Mouse (Mus musculus) hindbrain, embryonic 14.5 days (tissue): ENCODE results near the gene Gm10643. TPM values are rescaled to one million over a fixed set of nuclear protein-coding genes. Genes with fewer than 3 reads are reported as not detected.

Source experiments
- ATAC-seq: fragments of 200-750 bp; cut with Nextera tagmentation; 2 replicates; pipeline ENCODE4 v1.8.0; 2017; ENCODE audit warnings: moderate number of reproducible peaks, mild to moderate bottlenecking, moderate TSS enrichment, moderate library complexity; ENCODE audit not compliant: low FRiP score
- DNase-seq: peaks from one replicate; pipeline ENCODE4 v3.0.0-alpha.2; 2015; ENCODE audit warnings: low spot score
- H3K27ac ChIP-seq: fragments of 300-500 bp; sonication (generic); 2 replicates; pipeline ENCODE4 v1.5.1; 2014; ENCODE audit warnings: mild to moderate bottlenecking, moderate library complexity
- H3K27me3 ChIP-seq: fragments of 300-500 bp; sonication (generic); 2 replicates; pipeline ENCODE4 v1.6.1; 2014; ENCODE audit warnings: mild to moderate bottlenecking, low read length, mixed read lengths; ENCODE audit not compliant: control insufficient read depth, insufficient read depth
- H3K36me3 ChIP-seq: fragments of 300-500 bp; sonication (generic); replicated peaks from 2 replicates; pipeline ENCODE4 v1.6.1; 2014; ENCODE audit not compliant: control insufficient read depth, insufficient read depth
- H3K4me1 ChIP-seq: fragments of 300-500 bp; sonication (generic); replicated peaks from 2 replicates; pipeline ENCODE4 v1.6.1; 2014; ENCODE audit warnings: antibody characterized with exemption, low read length, mixed read lengths; ENCODE audit not compliant: control insufficient read depth, insufficient read depth
- H3K4me2 ChIP-seq: fragments of 300-500 bp; sonication (generic); replicated peaks from 2 replicates; pipeline ENCODE4 v1.6.1; 2014; ENCODE audit warnings: mild to moderate bottlenecking, moderate library complexity
- H3K4me3 ChIP-seq: fragments of 300-500 bp; sonication (generic); replicated peaks from 2 replicates; pipeline ENCODE4 v1.5.1; 2014; ENCODE audit warnings: mild to moderate bottlenecking, low read length
- H3K9ac ChIP-seq: fragments of 300-500 bp; sonication (generic); 2 replicates; pipeline ENCODE4 v1.6.1; 2014
- H3K9me3 ChIP-seq: fragments of 300-500 bp; sonication (generic); 2 replicates; pipeline ENCODE4 v1.6.1; 2016; ENCODE audit warnings: low read length; ENCODE audit not compliant: control insufficient read depth
- WGBS: fragments of 180-500 bp; shearing (Covaris S2); extraction: QIAGEN DNeasy Blood & Tissue Kit; methylation state at CpG from one replicate; pipeline ENCODE4 v1.1.7; 2014; 5-methylcytosine and 5-hydroxymethylcytosine counted together
- polyA plus RNA-seq: library from polyadenylated mRNA; unstranded; fragments of >200 nt; fragmentation: Nextera tagmentation; extraction: Ambion mirVana; gene quantifications from 2 replicates; pipeline ENCODE4 v1.2.1, GENCODE M21; 2014

Gm10643 gene
- polyA plus RNA-seq, 1 experiment from 2014 or later = 2.7 TPM

DNA sequence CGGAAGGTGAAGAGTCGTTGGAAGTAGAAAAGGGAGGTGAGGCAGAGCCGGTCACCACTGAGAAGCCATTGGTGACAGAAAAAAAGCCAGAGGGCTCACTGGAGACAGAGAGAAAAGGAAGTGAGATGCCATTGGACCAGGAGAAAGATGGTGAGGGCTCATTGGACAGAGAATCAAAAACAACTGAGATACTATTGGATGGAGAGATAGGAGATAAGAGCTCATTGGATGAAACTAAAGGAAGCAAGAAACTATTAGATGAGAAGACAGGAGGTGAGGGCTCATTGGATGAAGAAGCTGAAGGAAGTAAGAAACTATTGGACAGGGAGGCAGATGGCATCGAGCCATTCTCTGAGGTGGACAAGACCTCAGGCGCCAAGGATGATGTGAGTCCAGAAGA lies 35.7 kb downstream of the Gm10643 start:
- ATAC-seq (no peak), DNase-seq (no peak)
- no peak overlapping the region for H3K4me3 ChIP-seq
- peaks cover 25% of the 10 kb centered on the region for H3K27me3 ChIP-seq
- H3K4me2 ChIP-seq = no peak overlapping the region
- no peak overlapping the region for H3K27ac ChIP-seq
- H3K9me3 ChIP-seq = no peaks in the 10 kb centered on the region
- no peaks in the 10 kb centered on the region for H3K4me1 ChIP-seq
- 90% methylated on average over 5 of the region's 5 CpGs for WGBS
- H3K9ac ChIP-seq = no peak overlapping the region
- no peaks in the 10 kb centered on the region for H3K36me3 ChIP-seq

GRCm38 (mm10) chr8:84027449-84027848 lies 37.5 kb downstream of the Gm10643 start:
- no peak overlapping the region for H3K4me3 ChIP-seq
- DNase-seq (no peak), ATAC-seq (no peak)
- H3K4me1 ChIP-seq = no peaks in the 10 kb centered on the region
- H3K9me3 ChIP-seq = no peaks in the 10 kb centered on the region
- 13% methylated on average over 10 of the region's 10 CpGs for WGBS
- 0 out of 2 replicates have a peak overlapping the region, but pooled peaks have one; percentile 59 for H3K4me2 ChIP-seq
- no peak overlapping the region for H3K27ac ChIP-seq
- no peak overlapping the region for H3K9ac ChIP-seq
- H3K27me3 ChIP-seq = peaks cover 29% of the 10 kb centered on the region
- no peaks in the 10 kb centered on the region for H3K36me3 ChIP-seq

DNA sequence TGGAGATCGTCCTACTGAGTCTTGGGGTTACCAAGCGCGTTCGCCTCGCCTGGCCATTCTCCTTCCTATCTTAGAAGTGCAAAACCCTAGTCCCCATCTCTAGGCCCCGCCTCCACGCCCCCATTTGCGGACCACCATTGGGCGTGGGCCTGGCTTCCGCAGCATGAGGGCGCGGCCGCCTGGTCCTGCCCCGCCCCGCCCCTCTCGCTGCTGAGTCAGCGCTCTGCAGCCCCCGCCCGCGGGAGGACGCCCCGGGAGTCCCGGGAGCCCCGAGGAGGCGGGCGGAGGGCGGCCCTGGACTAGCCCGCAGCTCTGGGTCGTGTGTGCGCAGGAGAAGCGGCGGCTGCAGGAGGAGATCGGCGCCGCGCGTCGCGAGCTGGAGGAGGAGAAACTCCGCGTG lies 39.1 kb downstream of the Gm10643 start:
- Histone ChIP-seq H3K4me2 (peak overlapping the region; percentile 59), H3K4me3 (peak overlapping the region; percentile 32), H3K9ac (peak overlapping the region; percentile 49), H3K4me1 (no peaks in the 10 kb centered on the region), H3K27ac (no peak overlapping the region), H3K27me3 (peaks cover 37% of the 10 kb centered on the region), H3K36me3 (no peaks in the 10 kb centered on the region), H3K9me3 (no peaks in the 10 kb centered on the region)
- WGBS = 1% methylated on average over 41 of the region's 41 CpGs
- DNase-seq = peak; percentile 38
- ATAC-seq = peak; percentile 76

DNA sequence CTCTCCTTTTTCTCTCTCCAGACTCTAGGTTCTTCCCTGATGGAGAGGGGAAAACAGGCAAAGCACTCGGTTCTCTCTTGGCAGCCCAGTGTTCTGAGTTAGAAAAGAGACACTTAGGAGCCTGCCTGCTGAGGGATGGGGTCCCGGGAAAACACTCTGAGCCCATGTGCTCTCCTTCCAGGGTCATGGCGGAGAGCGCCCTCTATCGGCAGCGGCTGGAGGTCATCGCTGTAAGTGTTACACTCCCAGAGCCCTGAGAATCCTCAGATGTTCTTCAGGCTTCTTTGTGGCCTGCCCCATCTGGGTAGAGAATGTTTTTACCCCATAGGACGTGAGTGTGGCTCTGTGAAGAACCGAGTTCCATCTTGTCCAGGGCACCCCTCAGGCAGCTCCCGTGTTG lies 40.8 kb downstream of the Gm10643 start:
- DNase-seq (peak; percentile 56), ATAC-seq (no peak)
- Histone ChIP-seq H3K4me3 (no peak overlapping the region), H3K4me1 (no peaks in the 10 kb centered on the region), H3K36me3 (no peaks in the 10 kb centered on the region), H3K9me3 (no peaks in the 10 kb centered on the region), H3K27ac (no peak overlapping the region), H3K9ac (no peak overlapping the region), H3K4me2 (no peak overlapping the region), H3K27me3 (peaks cover 38% of the 10 kb centered on the region)
- whole genome bisulfite sequencing = 12% methylated on average over 10 of the region's 10 CpGs

DNA sequence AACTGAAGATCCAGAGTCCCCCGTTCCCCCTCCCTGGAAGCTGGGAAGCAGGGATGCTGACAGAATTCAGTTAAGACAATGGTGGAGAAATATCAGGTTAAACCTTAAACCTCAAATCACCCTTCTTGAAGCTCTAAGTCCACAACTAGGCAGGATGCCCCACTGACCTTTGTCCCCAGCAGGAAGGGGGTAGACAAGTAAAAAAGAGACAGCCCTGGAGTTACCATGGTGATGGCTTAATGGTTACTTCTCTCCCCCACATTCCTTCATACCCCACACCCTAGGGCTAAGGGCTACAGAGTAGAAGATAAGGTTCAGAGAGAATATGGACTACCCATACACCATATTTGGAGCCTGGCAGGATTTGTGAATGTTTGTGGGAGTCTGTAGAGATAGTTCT lies 41.3 kb downstream of the Gm10643 start:
- H3K4me2 ChIP-seq = no peak overlapping the region
- 58% methylated on average over 1 of the region's 1 CpGs for WGBS
- no peaks in the 10 kb centered on the region for H3K36me3 ChIP-seq
- H3K9ac ChIP-seq = no peak overlapping the region
- no peak overlapping the region for H3K27ac ChIP-seq
- peaks cover 38% of the 10 kb centered on the region for H3K27me3 ChIP-seq
- no peak overlapping the region for H3K4me3 ChIP-seq
- no peaks in the 10 kb centered on the region for H3K9me3 ChIP-seq
- ATAC-seq (no peak), DNase-seq (no peak)
- H3K4me1 ChIP-seq = no peaks in the 10 kb centered on the region

DNA sequence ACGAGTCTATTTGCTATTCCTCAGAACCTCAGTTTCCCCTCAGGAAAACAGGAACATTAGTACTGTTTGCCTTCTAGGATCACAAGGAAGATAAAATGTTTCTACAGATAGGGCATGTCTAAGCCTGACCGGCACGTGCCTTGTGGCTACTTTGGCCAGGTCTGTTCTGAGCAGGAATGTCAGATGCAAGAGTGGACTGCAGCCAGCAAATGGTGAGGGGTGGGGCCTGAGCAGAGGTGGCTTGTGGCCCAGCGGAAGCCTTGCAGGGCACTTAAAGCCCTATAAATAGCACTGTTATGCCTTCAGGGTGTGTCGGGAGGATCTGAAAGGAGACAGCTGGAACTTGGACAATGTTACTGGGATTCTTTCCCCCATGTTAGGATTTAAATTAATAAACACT lies 41.9 kb downstream of the Gm10643 start:
- no peaks in the 10 kb centered on the region for H3K9me3 ChIP-seq
- ATAC-seq (no peak), DNase-seq (no peak)
- no peak overlapping the region for H3K27ac ChIP-seq
- 65% methylated on average over 5 of the region's 5 CpGs for WGBS
- H3K9ac ChIP-seq = no peak overlapping the region
- H3K4me1 ChIP-seq = no peaks in the 10 kb centered on the region
- no peak overlapping the region for H3K4me3 ChIP-seq
- H3K27me3 ChIP-seq = peaks cover 33% of the 10 kb centered on the region
- no peaks in the 10 kb centered on the region for H3K36me3 ChIP-seq
- no peak overlapping the region for H3K4me2 ChIP-seq

DNA sequence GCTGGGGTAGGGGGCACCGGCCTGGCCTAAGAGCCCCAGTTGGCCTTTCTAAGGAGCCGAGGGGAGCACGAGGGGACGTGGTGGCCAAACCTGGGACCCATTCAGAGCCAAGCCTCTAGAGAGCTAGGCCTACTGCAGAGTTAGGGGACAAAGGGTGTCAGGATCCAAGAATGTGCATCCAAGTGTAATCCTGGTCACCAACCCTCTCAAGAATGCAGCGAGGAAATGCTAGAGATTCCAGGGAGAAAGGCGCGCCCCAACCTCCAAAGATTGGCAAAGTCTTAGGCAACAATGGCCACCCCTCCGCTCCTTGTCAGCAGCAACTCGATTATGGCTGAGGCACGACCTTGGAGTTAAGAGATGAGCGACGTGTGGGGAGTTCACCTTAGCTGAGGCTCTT lies 43.4 kb downstream of the Gm10643 start:
- peaks cover 22% of the 10 kb centered on the region for H3K27me3 ChIP-seq
- H3K4me2 ChIP-seq = no peak overlapping the region
- H3K9ac ChIP-seq = no peak overlapping the region
- no peak for ATAC-seq
- no peak overlapping the region for H3K4me3 ChIP-seq
- DNase-seq = no peak
- no peaks in the 10 kb centered on the region for H3K4me1 ChIP-seq
- 47% methylated on average over 12 of the region's 12 CpGs for WGBS
- no peaks in the 10 kb centered on the region for H3K36me3 ChIP-seq
- H3K9me3 ChIP-seq = no peaks in the 10 kb centered on the region
- no peak overlapping the region for H3K27ac ChIP-seq

- Histone ChIP-seq H3K36me3 (no peaks in the 10 kb centered on the region), H3K27ac (no peak within 1 kb of the TSS), H3K4me3 (no peak within 1 kb of the TSS), H3K9ac (no peak within 1 kb of the TSS), H3K9me3 (no peaks in the 10 kb centered on the region), H3K4me2 (no peak within 1 kb of the TSS), H3K4me1 (no peaks in the 10 kb centered on the region), H3K27me3 (peaks cover 19% of the 10 kb centered on the region)
- DNase-seq = no peak
- no peak for ATAC-seq
- 4% methylated on average over 18 of the region's 18 CpGs for WGBS
Measured at GRCm38 (mm10) chr8:84021096-84021495, 43.8 kb downstream of the Gm10643 start, which contains the start of gene Palm3. Gene Palm3 (plus strand): TSS chr8:84021471.

- DNase-seq = no peak
- Histone ChIP-seq H3K9me3 (no peaks in the 10 kb centered on the region), H3K9ac (no peak overlapping the region), H3K27me3 (peaks cover 13% of the 10 kb centered on the region), H3K27ac (no peak overlapping the region), H3K4me2 (no peak overlapping the region), H3K4me1 (no peaks in the 10 kb centered on the region), H3K4me3 (no peak overlapping the region), H3K36me3 (no peaks in the 10 kb centered on the region)
- WGBS = 89% methylated on average over 9 of the region's 9 CpGs
- no peak for ATAC-seq
Measured at GRCm38 (mm10) chr8:84019738-84020137, 45.2 kb downstream of the Gm10643 start.

DNA sequence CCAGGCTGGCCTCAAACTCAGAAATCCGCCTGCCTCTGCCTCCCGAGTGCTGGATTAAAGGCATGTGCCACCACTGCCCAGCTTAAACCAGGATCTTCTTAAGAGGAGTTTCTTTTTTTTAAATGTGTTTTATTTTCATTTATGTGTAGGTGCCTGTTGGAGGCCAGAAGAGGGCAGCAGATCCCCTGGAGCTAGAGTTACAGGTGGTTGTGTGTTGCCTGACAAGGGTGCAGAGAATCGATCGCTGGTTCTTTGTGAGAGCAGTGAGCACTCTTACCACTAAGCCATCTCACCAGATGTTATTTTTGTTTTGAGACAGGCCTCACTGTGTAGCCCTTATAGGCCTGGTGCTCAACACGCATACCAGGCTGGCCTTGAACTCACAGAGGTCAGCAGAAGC lies 49.1 kb downstream of the Gm10643 start:
- WGBS = 95% methylated on average over 5 of the region's 5 CpGs
- no peak for DNase-seq
- no peak for ATAC-seq

More for the DNA sequence above, 49.1 kb downstream of the Gm10643 start:
- Histone ChIP-seq H3K4me2 (no peak overlapping the region), H3K4me1 (peaks cover 17% of the 10 kb centered on the region), H3K27ac (no peak overlapping the region), H3K9ac (no peak overlapping the region), H3K9me3 (no peaks in the 10 kb centered on the region), H3K27me3 (peaks cover 28% of the 10 kb centered on the region), H3K36me3 (no peaks in the 10 kb centered on the region), H3K4me3 (no peak overlapping the region)
